Mouse (Mus musculus): ENCODE results near the gene Dact2. TPM values are rescaled to one million over a fixed set of nuclear protein-coding genes. Genes with fewer than 3 reads are reported as not detected.

Dact2 gene
- total RNA-seq (2021) = 1 to 10 TPM; 1.9 to 2.5 TPM
- long read RNA-seq, experiment 1 = 0 reads
- long read RNA-seq, experiment 2, partial matches to known transcripts = 0 of 1 reads
- long read RNA-seq, experiment 2, other reads (novel, unspliced or antisense) = 0 of 1 reads

- intact Hi-C loops (cut with DNase I) = loop anchor here (5.0 to 10.0 kb wide), 2 partner anchors 72 to 349 kb away; no protein-coding TSS in a partner anchor
- DNase-seq = peak in 1 of 2 experiments; percentile 31
These were observed at the start of gene Dact2 for GRCm38 (mm10) chr17:14204061-14204460. Gene Dact2, minus strand, starts transcription at chr17:14204304.

GRCm38 (mm10) chr17:14252456-14252855 is 48.4 kb upstream of the Dact2 start:
- intact Hi-C loops (cut with DNase I) = no loop called here
- DNase-seq = peak; percentile 51 to 59

- no peak for DNase-seq
- intact Hi-C loops (cut with DNase I) = no loop called here
These were observed 46.3 kb upstream of the Dact2 start for GRCm38 (mm10) chr17:14250401-14250800.

- intact Hi-C loops (cut with DNase I) = loop anchor here (5.0 kb wide), 1 partner anchor 38 kb away; no protein-coding TSS in a partner anchor
- peak; percentile 67 to 68 for DNase-seq
These were observed 45.5 kb upstream of the Dact2 start for GRCm38 (mm10) chr17:14249595-14249994.

- DNase-seq = no peak
- intact Hi-C loops (cut with DNase I) = loop anchor here (5.0 kb wide), 1 partner anchor 39 kb away; no protein-coding TSS in a partner anchor
These were observed 43.8 kb upstream of the Dact2 start for GRCm38 (mm10) chr17:14247931-14248330.

- intact Hi-C loops (cut with DNase I) = loop anchor here (5.0 kb wide), 1 partner anchor 41 kb away; no protein-coding TSS in a partner anchor
- no peak for DNase-seq
These were observed 42.2 kb upstream of the Dact2 start for GRCm38 (mm10) chr17:14246266-14246665.

GRCm38 (mm10) chr17:14244195-14244965 is 40.3 kb upstream of the Dact2 start:
- intact Hi-C loops (cut with DNase I) = no loop called here

GRCm38 (mm10) chr17:14242634-14243033 is 38.5 kb upstream of the Dact2 start:
- intact Hi-C loops (cut with DNase I) = no loop called here
- DNase-seq = no peak

More at GRCm38 (mm10) chr17:14244195-14244965, 40.3 kb upstream of the Dact2 start:
- peak; percentile 64 to 76 for DNase-seq

- DNase-seq = no peak
- intact Hi-C loops (cut with DNase I) = no loop called here
These were observed 35.9 kb upstream of the Dact2 start for GRCm38 (mm10) chr17:14239960-14240359.

GRCm38 (mm10) chr17:14237134-14237533 is 33.0 kb upstream of the Dact2 start:
- intact Hi-C loops (cut with DNase I) = no loop called here
- DNase-seq = no peak

- DNase-seq = no peak
- intact Hi-C loops (cut with DNase I) = loop anchor here (5.0 kb wide), 1 partner anchor 672 kb away; no protein-coding TSS in a partner anchor
These were observed 30.8 kb upstream of the Dact2 start for GRCm38 (mm10) chr17:14234774-14235389.

- no peak for DNase-seq
These were observed 29.6 kb upstream of the Dact2 start for GRCm38 (mm10) chr17:14233658-14234057.

GRCm38 (mm10) chr17:14232629-14233028 is 28.5 kb upstream of the Dact2 start:
- peak; percentile 84 to 89 for DNase-seq
- intact Hi-C loops (cut with DNase I) = loop anchor here (1.0 to 5.0 kb wide), 3 partner anchors 56 to 675 kb away; no protein-coding TSS in a partner anchor

More at GRCm38 (mm10) chr17:14233658-14234057, 29.6 kb upstream of the Dact2 start:
- intact Hi-C loops (cut with DNase I) = loop anchor here (2.0 to 5.0 kb wide), 2 partner anchors 55 to 674 kb away; no protein-coding TSS in a partner anchor

GRCm38 (mm10) chr17:14230698-14231430 is 26.8 kb upstream of the Dact2 start:
- DNase-seq = peak in 1 of 2 experiments; percentile 25
- intact Hi-C loops (cut with DNase I) = loop anchor here (5.0 kb wide), 1 partner anchor 676 kb away; no protein-coding TSS in a partner anchor

- no peak for DNase-seq
- intact Hi-C loops (cut with DNase I) = no loop called here
These were observed 24.3 kb upstream of the Dact2 start for GRCm38 (mm10) chr17:14228381-14228780.

GRCm38 (mm10) chr17:14227601-14228000 is 23.5 kb upstream of the Dact2 start:
- no peak for DNase-seq
- intact Hi-C loops (cut with DNase I) = no loop called here

- intact Hi-C loops (cut with DNase I) = no loop called here
- no peak for DNase-seq
These were observed 22.7 kb upstream of the Dact2 start for GRCm38 (mm10) chr17:14226778-14227177.

GRCm38 (mm10) chr17:14225982-14226652 is 22.0 kb upstream of the Dact2 start:
- no peak for DNase-seq
- intact Hi-C loops (cut with DNase I) = no loop called here

- no peak for DNase-seq
- intact Hi-C loops (cut with DNase I) = loop anchor here (2.0 kb wide), 1 partner anchor 109 kb away; no protein-coding TSS in a partner anchor
These were observed 17.9 kb upstream of the Dact2 start for GRCm38 (mm10) chr17:14221893-14222615.
